Mouse (Mus musculus): Measurements from ENCODE around the gene Psmb6.

DNA sequence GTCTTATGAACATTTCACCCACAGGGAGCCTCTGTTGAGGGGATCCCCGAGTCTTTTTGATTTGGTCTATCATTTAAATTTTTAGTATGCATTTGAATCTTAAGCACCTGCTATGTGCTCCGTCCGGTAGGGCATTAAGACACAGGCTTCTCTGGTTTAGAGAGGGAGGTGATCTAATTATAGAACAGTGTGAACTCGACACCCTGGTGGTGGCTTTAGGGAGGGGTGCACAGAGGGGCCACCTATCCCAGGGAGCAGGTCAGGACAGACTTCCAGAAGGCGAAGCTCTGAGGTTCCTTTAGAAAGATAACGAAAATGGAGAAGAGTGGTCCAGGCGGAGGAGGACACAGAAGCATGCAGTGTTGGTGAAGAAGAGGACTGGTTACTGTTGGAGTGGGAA is 19.3 kb downstream of the Psmb6 start:
- TF ChIP-seq POLR2A (IDR thresholded peaks at IDR 0.05; ENCODE audit: low read depth, low read length) (no peak), CTCF (IDR thresholded peaks at IDR 0.05; ENCODE audit: extremely low read depth, insufficient read depth, insufficient read length, insufficient replicate concordance) (no peak)
